ENCODE assay signal across 14 mouse cellular contexts in genomic region chr3:85641751-85642150, GRCm38 (mm10).
"Had no signal": no experiment of that assay in that cellular context is flagged by ENCODE, and none has a peak within 500 bp of the region (broad histone marks: within the 10 kb centered on the region; RNA-seq: fewer than 3 reads in every experiment).

No protein-coding gene starts in this region.

- H3K27me3 ChIP-seq: liver, embryonic 12.5 days; midbrain, embryonic 15.5 days; neural tube, embryonic 12.5 days had no signal

- DNase-seq: kidney, adult 8-10 months; kidney, postnatal 36 days; layer of hippocampus, adult 9-11 months; layer of hippocampus, postnatal 36 days; left cerebral cortex, postnatal 4 days; lung, embryonic 14.5 days; lung, postnatal 10 days; lung, postnatal 4 days; spleen, adult 18-20 months; thymus, postnatal 36 days had no signal

- H3K4me1 ChIP-seq: liver, embryonic 12.5 days; midbrain, embryonic 10.5 days; neural tube, embryonic 12.5 days had no signal

- H3K4me3 ChIP-seq: liver, embryonic 12.5 days; midbrain, embryonic 10.5 days; midbrain, embryonic 15.5 days; neural tube, embryonic 12.5 days had no signal

- H3K36me3 ChIP-seq: liver, embryonic 12.5 days; midbrain, embryonic 10.5 days; midbrain, embryonic 15.5 days; neural tube, embryonic 12.5 days had no signal

- H3K9me3 ChIP-seq: liver, embryonic 12.5 days; midbrain, embryonic 10.5 days; midbrain, embryonic 15.5 days; neural tube, embryonic 12.5 days had no signal

- H3K27ac ChIP-seq: liver, embryonic 12.5 days; midbrain, embryonic 10.5 days; midbrain, embryonic 15.5 days; neural tube, embryonic 12.5 days had no signal
